Mouse (Mus musculus) megakaryocyte, adult 5-6 weeks (primary cell): Measurements from ENCODE around the gene Polr2a. TPM values are rescaled to one million over a fixed set of nuclear protein-coding genes. Genes with fewer than 3 reads are reported as not detected.
A peak's percentile ranks its signal among the peaks of the same experiment; 100 is the strongest.

Experiments used
- ATAC-seq: 2 replicates; pipeline ENCODE4 v1.8.0; 2016; ENCODE audit warnings: mild to moderate bottlenecking, inconsistent platforms; ENCODE audit not compliant: poor library complexity, severe bottlenecking
- total RNA-seq, 2 experiments: library from RNA; stranded (forward) in 1 of 2; stranded (reverse) in 1 of 2; fragments of 153-499, 151-499 nt in 1 of 2; fragments of 221-1000, 200-1000 nt in 1 of 2; gene quantifications; 2 replicates each; pipeline versions ENCODE4 v1.2.3 to v1.2.4; 2015 to 2017

Gene Polr2a
- total RNA-seq (2015) (116 and 118 TPM in 2 replicates), total RNA-seq (2017) (38.6 and 42.9 TPM in 2 replicates)

GRCm38 (mm10) chr11:69758478-69758970 lies at the start of gene Polr2a:
Gene Polr2a, minus strand, starts transcription at chr11:69758637.
- ATAC-seq: peak; percentile 82

DNA sequence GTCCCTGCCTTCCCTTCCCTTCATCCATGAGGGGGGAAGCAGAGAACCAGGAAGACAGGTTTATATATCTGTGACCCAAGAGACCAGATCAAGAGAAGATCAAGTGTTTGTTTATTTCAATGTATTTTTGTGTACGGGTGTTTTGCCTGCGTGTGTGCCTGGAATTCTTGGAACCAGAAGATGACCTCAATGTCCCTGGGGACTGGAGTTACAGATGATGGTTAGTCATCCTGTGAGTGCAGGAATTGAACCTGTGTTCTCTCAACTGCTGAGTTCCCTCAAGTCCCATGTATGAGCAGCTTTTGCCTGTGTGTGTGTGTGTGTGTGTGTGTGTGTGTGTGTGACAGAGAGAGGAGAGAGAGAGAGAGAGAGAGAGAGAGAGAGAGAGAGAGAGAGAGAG lies 49.2 kb upstream of the Polr2a start:
- ATAC-seq: no peak

DNA sequence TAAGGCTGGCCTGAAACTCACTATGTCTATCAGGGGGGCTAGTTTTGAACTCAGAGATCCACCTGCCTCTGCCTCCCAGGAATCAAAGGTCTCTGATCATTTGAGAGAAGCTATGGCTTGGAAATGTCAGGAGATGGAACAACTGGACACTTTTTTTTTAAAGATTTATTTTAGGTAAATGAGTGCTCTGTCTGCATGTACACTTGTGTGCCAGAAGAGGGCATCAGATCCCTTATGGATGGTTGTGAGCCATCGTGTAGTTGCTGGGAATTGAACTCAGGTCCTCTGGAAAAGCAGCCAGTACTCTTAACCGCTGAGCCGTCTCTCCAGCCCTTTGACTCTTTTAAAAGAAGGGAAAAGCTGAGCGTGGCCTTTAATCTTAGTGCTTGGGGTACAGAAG lies 47.9 kb upstream of the Polr2a start:
- ATAC-seq: no peak

DNA sequence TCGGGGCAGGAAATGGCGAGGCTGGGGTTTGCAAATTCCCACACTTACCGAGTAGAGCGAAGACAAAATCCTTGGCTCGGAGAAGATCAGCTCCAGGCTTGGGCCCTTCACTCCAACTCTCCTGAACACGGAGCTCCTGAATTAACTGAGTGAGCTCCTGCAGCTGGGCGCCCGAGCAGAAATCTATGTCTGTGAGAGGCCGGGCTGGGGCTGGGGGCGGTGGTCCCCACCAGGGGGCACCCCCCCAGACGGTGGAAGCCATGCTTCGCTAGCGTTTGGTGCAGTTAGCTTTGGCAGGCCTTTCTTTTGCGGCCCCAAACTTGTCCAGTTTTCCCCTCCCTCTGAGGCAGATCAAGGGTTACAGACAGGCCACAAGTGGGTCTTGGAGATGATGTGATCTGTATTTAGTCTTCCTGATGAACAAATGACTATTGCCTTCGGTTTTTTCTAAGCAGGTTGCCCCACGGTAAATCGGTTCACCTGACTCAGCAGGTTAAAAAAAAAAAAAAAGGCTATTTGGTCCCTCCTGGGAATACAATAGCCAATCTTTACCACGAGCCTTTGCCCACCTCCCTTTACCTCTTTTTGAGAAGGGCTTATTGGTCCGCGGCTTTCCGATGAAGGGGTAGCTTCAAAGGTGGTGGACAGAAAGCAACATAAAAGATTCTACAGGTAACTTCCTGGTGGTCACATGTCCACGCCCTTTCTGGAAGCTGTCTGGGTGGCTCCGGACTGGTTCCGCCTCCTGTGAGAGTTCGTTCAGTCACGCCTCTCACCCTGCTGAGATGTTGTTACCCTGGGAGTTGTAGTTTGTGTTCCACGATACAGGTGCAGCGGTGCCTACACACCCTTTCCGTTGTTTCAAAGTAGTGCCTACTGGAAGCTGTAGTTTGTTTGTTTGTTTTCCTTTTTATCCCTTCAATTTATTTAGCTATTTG lies 46.8 kb upstream of the Polr2a start, which contains the start of gene Tmem102:
Gene Tmem102, minus strand, starts transcription at position 653 of the 938 bp plus-strand sequence.
- ATAC-seq: no peak

DNA sequence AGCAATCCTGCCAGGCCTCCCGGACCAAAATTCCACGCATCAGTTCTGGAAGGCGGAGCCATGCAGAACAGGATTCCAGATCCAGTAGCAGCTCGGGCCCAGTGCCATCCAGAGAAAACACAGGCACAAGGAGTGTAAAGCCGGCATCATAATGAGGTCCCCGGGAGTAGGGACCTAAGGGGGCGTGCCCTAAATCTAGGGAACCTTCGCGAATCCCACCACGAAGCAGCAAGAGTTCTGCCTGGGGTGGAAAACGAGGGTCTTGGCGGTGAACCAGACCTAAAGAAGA lies 46.2 kb upstream of the Polr2a start:
- ATAC-seq: no peak

DNA sequence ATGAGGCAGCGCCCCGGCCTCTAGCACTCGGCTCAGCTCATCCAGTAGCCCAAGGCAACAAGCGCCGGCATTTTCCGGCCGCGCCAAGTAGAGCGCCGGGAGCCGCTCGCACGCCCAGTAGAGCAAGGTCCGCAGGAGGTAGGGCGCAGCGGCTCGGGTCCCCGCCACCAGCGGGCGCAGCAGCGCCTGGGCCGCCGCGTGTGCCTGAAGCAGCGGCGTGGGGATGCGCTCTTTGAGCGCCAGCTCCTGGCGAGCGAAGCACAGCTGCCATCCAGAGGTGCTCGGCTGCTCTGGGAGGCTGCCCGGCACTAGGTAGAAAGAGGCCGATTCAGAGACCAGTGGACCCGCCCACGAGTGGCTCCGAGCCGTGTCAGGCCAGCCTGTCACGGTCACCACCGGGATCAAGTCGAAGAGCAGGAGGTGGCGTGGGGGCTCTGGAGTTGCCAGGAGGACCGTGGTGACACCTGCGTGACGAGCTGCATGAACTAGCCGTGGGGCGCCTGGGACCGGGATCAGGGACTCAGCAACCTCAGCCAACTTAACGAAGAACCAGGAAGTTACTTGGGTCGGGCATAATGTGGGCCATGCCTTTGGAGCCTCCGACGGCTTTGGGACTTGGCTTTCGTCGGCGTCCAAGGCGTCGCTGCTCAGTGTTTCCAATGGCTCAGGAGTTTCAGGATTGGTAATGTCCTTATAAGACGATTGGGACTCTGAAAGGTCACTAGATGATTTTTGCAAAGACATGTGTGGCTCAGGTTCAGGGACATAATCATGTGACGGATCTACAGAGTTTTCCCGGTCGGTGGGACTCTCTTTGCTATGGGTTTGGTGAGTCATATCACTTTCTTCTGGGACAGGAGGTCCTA lies 45.6 kb upstream of the Polr2a start:
- peak; percentile 83 for ATAC-seq

DNA sequence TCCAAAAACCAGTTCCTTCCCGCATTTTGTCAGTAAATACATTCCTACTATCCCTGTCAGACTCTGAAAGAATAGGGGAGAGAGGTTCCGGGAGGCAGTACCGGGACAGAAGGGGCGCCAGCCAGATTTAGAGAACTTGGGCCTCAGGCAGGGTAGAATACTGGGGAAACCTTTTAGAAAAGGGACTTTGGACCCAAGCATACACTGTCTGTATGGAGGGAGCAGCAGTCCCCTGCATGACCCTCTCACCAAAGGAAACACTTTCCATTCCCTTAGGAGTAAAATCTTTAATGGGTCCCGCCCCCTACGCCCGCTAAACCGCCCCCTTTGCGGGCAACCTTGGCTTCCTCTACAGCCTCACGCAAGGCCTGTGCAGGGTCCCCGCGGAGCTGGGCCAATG lies 44.9 kb upstream of the Polr2a start:
- peak; percentile 7; the same call in 1 of the 2 replicates for ATAC-seq

GRCm38 (mm10) chr11:69802648-69803105 lies 44.2 kb upstream of the Polr2a start:
- peak; percentile 51 for ATAC-seq

DNA sequence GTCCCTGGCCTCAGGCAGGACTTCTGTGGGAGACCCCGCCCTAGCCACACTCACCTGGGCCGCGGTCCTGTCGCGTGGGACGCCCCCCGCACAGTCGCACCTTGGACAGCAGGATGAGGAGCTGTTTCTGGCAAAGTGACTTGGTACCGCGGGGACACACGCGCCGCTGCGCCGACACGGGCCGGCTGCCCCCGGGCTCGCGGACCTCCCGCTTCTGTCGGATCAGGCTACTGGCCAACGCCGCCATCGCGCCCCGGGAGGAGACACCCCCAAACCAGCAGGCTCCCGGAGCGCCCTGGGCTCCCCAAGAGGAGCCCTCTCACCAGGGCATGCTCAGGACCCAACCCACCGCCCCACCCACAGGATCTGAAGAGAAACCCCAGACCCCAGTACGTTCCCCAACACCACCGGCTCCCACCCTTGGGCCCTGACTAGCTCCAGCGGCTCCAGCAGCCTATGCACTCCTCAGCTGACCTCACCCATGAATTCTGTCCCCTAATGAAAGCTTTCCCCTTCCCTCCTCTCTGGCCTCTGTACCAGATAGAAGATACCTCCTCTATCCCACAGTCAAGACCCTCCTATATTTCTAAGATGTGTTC lies 43.0 kb upstream of the Polr2a start, which contains the start of gene Fgf11:
Gene Fgf11, minus strand, starts transcription at position 479 of the 599 bp plus-strand sequence.
- ATAC-seq: no peak

DNA sequence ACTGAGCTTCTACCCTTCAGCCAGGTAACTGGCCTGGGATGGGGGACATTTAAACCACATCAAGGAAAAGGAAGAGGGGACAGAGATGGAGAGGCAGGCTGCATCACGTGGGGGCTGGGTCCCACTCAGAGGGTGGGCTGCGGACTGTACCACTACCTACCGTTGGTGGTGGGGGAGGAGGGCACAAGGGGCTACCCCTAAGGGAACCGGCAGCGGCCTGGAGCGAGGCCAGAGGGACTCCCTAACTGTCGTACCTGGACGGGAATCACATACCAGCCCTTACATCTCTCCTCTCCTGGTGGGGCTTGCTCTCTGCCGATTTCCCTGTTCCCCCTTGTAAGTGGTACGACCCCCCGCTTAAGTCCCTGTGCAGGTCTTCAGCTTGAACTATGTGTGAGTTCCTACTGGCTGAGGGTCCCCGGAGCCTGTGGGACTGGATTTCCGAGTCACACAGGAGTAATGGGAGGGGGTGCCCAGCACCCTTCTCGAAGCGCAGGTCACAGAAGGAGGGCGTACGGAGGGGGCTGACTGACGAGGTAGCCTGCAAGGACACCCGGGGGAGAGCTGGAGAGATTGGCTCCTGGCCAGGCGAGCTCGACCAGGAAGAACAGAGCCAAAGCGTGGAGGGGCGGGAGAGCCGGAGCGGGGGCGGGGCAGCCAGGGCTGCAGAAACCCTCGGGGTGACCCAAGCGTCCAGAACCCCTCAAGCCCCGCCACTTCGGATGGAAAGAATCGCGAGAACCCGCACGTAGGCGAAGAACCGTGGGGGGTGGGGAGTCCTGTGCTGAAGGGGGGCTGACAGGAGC lies 42.2 kb upstream of the Polr2a start:
- no peak for ATAC-seq

GRCm38 (mm10) chr11:69800138-69800391 lies 41.6 kb upstream of the Polr2a start:
- ATAC-seq: no peak

DNA sequence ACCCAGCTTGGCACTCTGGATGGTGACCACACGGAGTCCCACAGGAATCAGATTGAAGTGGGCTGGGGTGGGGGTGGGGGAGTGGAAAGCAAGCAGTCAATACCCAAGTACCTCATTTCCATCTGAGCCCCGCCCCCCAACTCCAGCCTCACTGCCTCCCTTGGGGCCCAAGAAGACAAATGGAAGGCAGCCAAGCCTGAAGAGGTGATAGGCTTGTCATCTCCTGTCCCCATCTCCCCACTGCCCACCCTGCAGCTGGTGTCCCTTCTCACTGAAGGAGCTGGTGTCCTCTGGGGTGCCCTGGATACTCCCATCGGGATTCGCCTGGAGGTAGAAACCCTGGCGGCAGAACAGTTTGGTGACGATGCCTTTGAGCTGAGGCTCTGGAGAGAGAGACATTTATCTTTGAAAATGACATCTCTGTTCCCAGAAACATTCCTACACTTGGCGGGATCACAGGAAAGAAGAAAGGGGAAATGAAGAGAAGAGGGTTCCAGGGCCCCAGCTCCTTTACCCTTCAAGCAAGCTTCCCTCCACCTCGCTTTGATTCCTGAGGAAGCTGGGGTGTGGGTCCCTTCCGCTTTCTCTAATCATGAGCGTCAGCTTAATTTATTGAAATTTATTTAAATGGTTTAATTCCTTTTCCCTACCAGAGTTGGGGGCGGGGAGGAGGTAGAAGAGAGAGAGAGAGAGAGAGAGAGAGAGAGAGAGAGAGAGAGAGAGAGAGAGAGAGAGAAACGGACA lies 41.1 kb upstream of the Polr2a start:
- ATAC-seq: no peak

- ATAC-seq: no peak
Observed at GRCm38 (mm10) chr11:69797924-69798323, 39.5 kb upstream of the Polr2a start.

GRCm38 (mm10) chr11:69795983-69796435 lies 37.6 kb upstream of the Polr2a start:
- no peak for ATAC-seq

- ATAC-seq: peak; percentile 98
Observed at GRCm38 (mm10) chr11:69795168-69795982, 36.9 kb upstream of the Polr2a start, which contains the start of gene Chrnb1. Gene Chrnb1, minus strand, starts transcription at chr11:69795943.

- no peak for ATAC-seq
Observed at GRCm38 (mm10) chr11:69793429-69793828, 35.0 kb upstream of the Polr2a start.

DNA sequence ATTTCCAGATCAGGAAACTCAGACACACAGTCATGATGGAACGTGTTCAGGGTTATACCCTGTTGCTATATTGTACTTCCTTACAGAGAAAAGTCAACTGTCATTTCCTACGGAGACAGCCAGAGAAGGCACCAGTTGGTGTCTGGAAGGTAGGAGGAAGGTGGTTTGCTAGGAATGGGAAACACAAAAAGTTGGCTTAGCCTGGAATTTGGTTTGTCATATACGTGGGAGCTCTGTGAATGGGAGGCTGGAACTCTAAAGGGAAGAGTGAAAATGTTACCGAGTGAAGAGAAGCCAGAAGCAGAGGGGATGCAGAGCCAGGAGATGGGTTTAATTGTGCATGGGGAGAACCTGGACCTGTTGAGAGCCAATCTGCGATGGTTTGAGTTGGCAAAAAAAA lies 33.0 kb upstream of the Polr2a start:
- ATAC-seq: no peak

DNA sequence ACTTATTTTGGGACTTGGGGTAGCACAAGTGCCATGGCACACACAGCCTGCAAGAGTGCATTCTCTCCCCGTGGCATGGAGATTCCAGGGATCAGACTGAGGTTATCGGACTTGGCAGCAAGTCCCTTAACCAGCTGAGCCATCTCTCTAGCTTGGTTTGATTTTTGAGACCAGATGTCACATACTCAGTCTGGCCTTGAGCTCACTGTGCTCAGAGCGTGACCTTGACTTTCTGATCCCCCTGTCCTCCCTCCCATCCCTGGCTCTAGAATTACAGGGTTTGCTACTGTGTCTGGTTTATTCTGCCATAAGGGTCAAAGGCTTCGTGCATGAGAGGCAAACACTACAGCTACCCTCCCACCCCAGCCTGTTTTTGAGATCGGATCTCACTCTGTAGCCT lies 31.0 kb upstream of the Polr2a start:
- no peak for ATAC-seq

DNA sequence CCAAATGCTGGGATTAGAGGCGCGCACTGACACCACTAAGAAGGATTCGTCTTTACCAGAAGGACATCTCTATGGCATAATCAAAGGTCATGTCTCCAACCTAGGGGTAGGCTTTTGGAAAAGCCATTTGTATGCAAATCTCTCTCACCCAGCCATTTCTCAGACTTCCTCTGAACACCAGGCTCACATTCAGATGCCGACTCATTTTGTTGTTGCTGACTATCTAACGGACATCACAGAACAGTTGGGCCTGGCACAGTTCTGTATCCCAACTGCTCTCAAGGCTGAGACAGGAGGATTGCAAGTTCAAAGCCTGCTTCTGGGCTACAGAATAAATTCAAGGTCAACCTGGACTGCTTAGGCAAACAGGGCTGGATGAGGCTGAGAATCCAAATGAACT lies 28.9 kb upstream of the Polr2a start:
- no peak for ATAC-seq
